Mouse (Mus musculus): ENCODE data around the gene Gpc5.

The Gpc5 gene

GRCm38 (mm10) chr14:115831219-115831755 is 739.3 kb downstream of the Gpc5 start:
- peak; percentile 64 for DNase-seq (ENCODE audit: low read depth, low spot score)

- DNase-seq (ENCODE audit: low read depth, low spot score): no peak
Observed at GRCm38 (mm10) chr14:115831854-115832625, 740.0 kb downstream of the Gpc5 start.

GRCm38 (mm10) chr14:115843783-115844182 is 751.8 kb downstream of the Gpc5 start:
- DNase-seq (ENCODE audit: low read depth, low spot score): no peak

- DNase-seq (ENCODE audit: low read depth, low spot score): no peak
Observed at GRCm38 (mm10) chr14:115844773-115845427, 752.9 kb downstream of the Gpc5 start.

GRCm38 (mm10) chr14:115869127-115869526 is 777.1 kb downstream of the Gpc5 start:
- no peak for DNase-seq (ENCODE audit: low read depth, low spot score)

- no peak for DNase-seq (ENCODE audit: low read depth, low spot score)
Observed at GRCm38 (mm10) chr14:115976062-115976461, 884.0 kb downstream of the Gpc5 start.

- no peak for DNase-seq (ENCODE audit: low read depth, low spot score)
Observed at GRCm38 (mm10) chr14:115979233-115979632, 887.2 kb downstream of the Gpc5 start.

- DNase-seq (ENCODE audit: low read depth, low spot score): no peak
Observed at GRCm38 (mm10) chr14:115990764-115991163, 898.7 kb downstream of the Gpc5 start.

GRCm38 (mm10) chr14:115993520-115994106 is 901.6 kb downstream of the Gpc5 start:
- DNase-seq (ENCODE audit: low read depth, low spot score): no peak

- no peak for DNase-seq (ENCODE audit: low read depth, low spot score)
Observed at GRCm38 (mm10) chr14:115998931-115999330, 906.9 kb downstream of the Gpc5 start.

- no peak for DNase-seq (ENCODE audit: low read depth, low spot score)
Observed at GRCm38 (mm10) chr14:116087010-116087409, 995.0 kb downstream of the Gpc5 start.

GRCm38 (mm10) chr14:116127943-116128342 is 1035.9 kb downstream of the Gpc5 start:
- DNase-seq (ENCODE audit: low read depth, low spot score): no peak

- no peak for DNase-seq (ENCODE audit: low read depth, low spot score)
Observed at GRCm38 (mm10) chr14:116137330-116137729, 1045.3 kb downstream of the Gpc5 start.

- DNase-seq (ENCODE audit: low read depth, low spot score): no peak
Observed at GRCm38 (mm10) chr14:116137772-116138171, 1045.8 kb downstream of the Gpc5 start.

GRCm38 (mm10) chr14:116162586-116162985 is 1070.6 kb downstream of the Gpc5 start:
- no peak for DNase-seq (ENCODE audit: low read depth, low spot score)

- no peak for DNase-seq (ENCODE audit: low read depth, low spot score)
Observed at GRCm38 (mm10) chr14:116167401-116167800, 1075.4 kb downstream of the Gpc5 start.

- no peak for DNase-seq (ENCODE audit: low read depth, low spot score)
Observed at GRCm38 (mm10) chr14:116169129-116169528, 1077.1 kb downstream of the Gpc5 start.

GRCm38 (mm10) chr14:116186981-116187380 is 1095.0 kb downstream of the Gpc5 start:
- DNase-seq (ENCODE audit: low read depth, low spot score): no peak

GRCm38 (mm10) chr14:116206977-116207376 is 1115.0 kb downstream of the Gpc5 start:
- no peak for DNase-seq (ENCODE audit: low read depth, low spot score)

GRCm38 (mm10) chr14:116208581-116208980 is 1116.6 kb downstream of the Gpc5 start:
- no peak for DNase-seq (ENCODE audit: low read depth, low spot score)

- no peak for DNase-seq (ENCODE audit: low read depth, low spot score)
Observed at GRCm38 (mm10) chr14:116209045-116209444, 1117.0 kb downstream of the Gpc5 start.

GRCm38 (mm10) chr14:116210304-116210703 is 1118.3 kb downstream of the Gpc5 start:
- DNase-seq (ENCODE audit: low read depth, low spot score): no peak

Data from A20 (cell line).